Mouse (Mus musculus): ENCODE results near the gene St3gal2.

GRCm38 (mm10) chr8:110987805-110988744 lies 68.4 kb downstream of the St3gal2 start:
- TF ChIP-seq POLR2A (IDR thresholded peaks at IDR 0.05; ENCODE audit: control insufficient read depth, low read depth, low read length): no peak
- no peak for TF ChIP-seq CTCF (IDR thresholded peaks at IDR 0.05; ENCODE audit: control insufficient read depth, insufficient read depth, insufficient replicate concordance, low read depth, low read length)
